Mouse (Mus musculus) forebrain, embryonic 16.5 days (tissue): Measurements from ENCODE around the gene Brpf3. TPM values are rescaled to one million over a fixed set of nuclear protein-coding genes. Genes with fewer than 3 reads are reported as not detected.
A peak's percentile ranks its signal among the peaks of the same experiment; 100 is the strongest.

Experiments used
- ATAC-seq: fragments of 200-750 bp; cut with Nextera tagmentation; 2 replicates; pipeline ENCODE4 v1.8.0; 2017; ENCODE audit warnings: mild to moderate bottlenecking, moderate library complexity
- H3K27ac ChIP-seq: fragments of 300-500 bp; sonication (generic); 2 replicates; pipeline ENCODE4 v1.5.1; 2014; ENCODE audit warnings: low read length, control low read depth
- H3K27me3 ChIP-seq: fragments of 300-500 bp; sonication (generic); replicated peaks from 2 replicates; pipeline ENCODE4 v1.6.1; 2014; ENCODE audit warnings: low read length; ENCODE audit not compliant: control insufficient read depth, insufficient read depth
- H3K36me3 ChIP-seq: fragments of 300-500 bp; sonication (generic); 2 replicates; pipeline ENCODE4 v1.6.1; 2014; ENCODE audit not compliant: control insufficient read depth, insufficient read depth
- H3K4me1 ChIP-seq: fragments of 300-500 bp; sonication (generic); replicated peaks from 2 replicates; pipeline ENCODE4 v1.6.1; 2014; ENCODE audit warnings: low read length; ENCODE audit not compliant: control insufficient read depth, insufficient read depth
- H3K4me2 ChIP-seq: fragments of 300-500 bp; sonication (generic); 2 replicates; pipeline ENCODE4 v1.6.1; 2014; ENCODE audit warnings: mild to moderate bottlenecking, low read length, control low read depth
- H3K4me3 ChIP-seq: fragments of 300-500 bp; sonication (generic); replicated peaks from 2 replicates; pipeline ENCODE4 v1.5.1; 2014; ENCODE audit warnings: mild to moderate bottlenecking, low read length, control low read depth
- H3K9ac ChIP-seq: fragments of 300-500 bp; sonication (generic); replicated peaks from 2 replicates; pipeline ENCODE4 v1.6.1; 2014; ENCODE audit warnings: low read depth, low read length, control low read depth
- H3K9me3 ChIP-seq: fragments of 300-500 bp; sonication (generic); 2 replicates; pipeline ENCODE4 v1.6.1; 2016; ENCODE audit warnings: low read length; ENCODE audit not compliant: control insufficient read depth
- WGBS: fragments of 180-500 bp; shearing (Covaris S2); extraction: QIAGEN DNeasy Blood & Tissue Kit; methylation state at CpG from one replicate; pipeline ENCODE4 v1.1.7; 2014; 5-methylcytosine and 5-hydroxymethylcytosine counted together
- polyA plus RNA-seq: library from polyadenylated mRNA; unstranded; fragments of >200 nt; fragmentation: Nextera tagmentation; extraction: Ambion mirVana; gene quantifications from 2 replicates; pipeline ENCODE4 v1.2.1, GENCODE M21; 2015

Gene Brpf3
- polyA plus RNA-seq, 1 experiment from 2014 or later = 8.5 TPM

DNA sequence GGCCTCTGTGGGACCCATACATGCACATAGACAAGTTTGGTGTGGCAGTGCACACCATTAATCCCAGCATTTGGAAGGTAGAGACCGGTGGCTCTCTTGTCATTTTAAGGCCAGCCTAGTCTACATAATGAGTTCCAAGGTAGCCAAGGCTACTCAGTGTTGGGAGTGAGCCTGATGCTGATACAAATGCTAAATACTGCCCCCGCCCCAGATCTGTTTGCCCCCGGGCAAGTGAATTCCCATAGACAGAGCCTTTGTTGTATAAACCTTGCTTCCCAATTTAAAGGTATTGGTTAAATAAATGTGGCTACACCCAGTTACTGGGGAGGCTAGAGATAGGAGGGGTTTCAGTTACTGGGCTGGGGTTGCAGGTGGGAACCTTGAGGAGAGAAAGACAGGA, 15.9 kb upstream of the Brpf3 start:
- 92% methylated on average over 3 of the region's 3 CpGs for WGBS
- no peak overlapping the region for H3K4me3 ChIP-seq
- no peak overlapping the region for H3K9ac ChIP-seq
- H3K9me3 ChIP-seq = no peaks in the 10 kb centered on the region
- ATAC-seq = no peak
- H3K27me3 ChIP-seq = no peaks in the 10 kb centered on the region
- H3K4me1 ChIP-seq = no peaks in the 10 kb centered on the region
- H3K27ac ChIP-seq = no peak overlapping the region
- no peak overlapping the region for H3K4me2 ChIP-seq
- no peaks in the 10 kb centered on the region for H3K36me3 ChIP-seq

DNA sequence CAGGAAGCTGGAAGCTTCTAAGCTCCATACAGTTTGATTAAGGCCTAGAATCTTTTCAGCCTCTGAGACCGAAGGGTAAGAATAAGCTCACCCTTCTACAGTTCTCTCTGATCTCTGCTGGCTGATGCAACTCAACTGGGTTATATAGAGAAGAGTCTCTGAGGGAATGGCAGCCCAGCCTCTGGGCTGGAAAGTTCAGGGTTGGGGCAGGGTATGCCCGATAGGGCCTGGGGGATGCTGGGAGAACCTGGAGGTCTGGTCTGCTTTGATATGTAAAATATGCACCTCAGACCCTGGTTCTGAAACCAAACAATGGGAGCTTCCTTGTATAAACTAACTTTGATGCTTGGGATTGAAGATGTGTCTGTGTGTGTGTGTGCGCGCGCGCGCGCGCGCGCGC, 13.4 kb upstream of the Brpf3 start:
- H3K9me3 ChIP-seq = no peaks in the 10 kb centered on the region
- no peak overlapping the region for H3K9ac ChIP-seq
- no peak for ATAC-seq
- no peaks in the 10 kb centered on the region for H3K36me3 ChIP-seq
- H3K4me3 ChIP-seq = no peak overlapping the region
- H3K4me1 ChIP-seq = no peaks in the 10 kb centered on the region
- 97% methylated on average over 12 of the region's 12 CpGs for WGBS
- no peaks in the 10 kb centered on the region for H3K27me3 ChIP-seq
- H3K4me2 ChIP-seq = no peak overlapping the region
- no peak overlapping the region for H3K27ac ChIP-seq

DNA sequence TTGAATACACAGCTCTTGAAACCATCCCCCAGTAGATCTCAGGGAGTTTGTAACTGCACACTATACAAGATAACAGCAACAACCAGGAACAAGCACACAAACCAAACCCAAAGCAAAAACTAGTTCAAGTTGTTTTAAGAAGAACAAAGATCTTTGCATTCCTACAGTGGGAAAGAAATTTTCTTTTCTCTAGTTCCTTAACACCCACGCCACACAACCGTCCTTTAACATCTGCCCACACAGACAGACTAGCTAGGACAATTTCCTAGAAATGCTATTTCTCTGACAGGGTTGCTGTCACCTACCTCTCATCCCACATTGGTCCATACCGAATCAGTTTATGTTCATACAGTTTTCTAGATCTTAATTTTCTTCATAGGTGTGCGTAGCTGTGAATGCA, 3.9 kb upstream of the Brpf3 start:
- Histone ChIP-seq H3K4me2 (no peak overlapping the region), H3K9me3 (no peaks in the 10 kb centered on the region), H3K9ac (no peak overlapping the region), H3K4me3 (no peak overlapping the region), H3K4me1 (peaks cover 17% of the 10 kb centered on the region), H3K36me3 (no peaks in the 10 kb centered on the region), H3K27ac (no peak overlapping the region), H3K27me3 (no peaks in the 10 kb centered on the region)
- no peak for ATAC-seq
- 92% methylated on average over 4 of the region's 4 CpGs for WGBS

DNA sequence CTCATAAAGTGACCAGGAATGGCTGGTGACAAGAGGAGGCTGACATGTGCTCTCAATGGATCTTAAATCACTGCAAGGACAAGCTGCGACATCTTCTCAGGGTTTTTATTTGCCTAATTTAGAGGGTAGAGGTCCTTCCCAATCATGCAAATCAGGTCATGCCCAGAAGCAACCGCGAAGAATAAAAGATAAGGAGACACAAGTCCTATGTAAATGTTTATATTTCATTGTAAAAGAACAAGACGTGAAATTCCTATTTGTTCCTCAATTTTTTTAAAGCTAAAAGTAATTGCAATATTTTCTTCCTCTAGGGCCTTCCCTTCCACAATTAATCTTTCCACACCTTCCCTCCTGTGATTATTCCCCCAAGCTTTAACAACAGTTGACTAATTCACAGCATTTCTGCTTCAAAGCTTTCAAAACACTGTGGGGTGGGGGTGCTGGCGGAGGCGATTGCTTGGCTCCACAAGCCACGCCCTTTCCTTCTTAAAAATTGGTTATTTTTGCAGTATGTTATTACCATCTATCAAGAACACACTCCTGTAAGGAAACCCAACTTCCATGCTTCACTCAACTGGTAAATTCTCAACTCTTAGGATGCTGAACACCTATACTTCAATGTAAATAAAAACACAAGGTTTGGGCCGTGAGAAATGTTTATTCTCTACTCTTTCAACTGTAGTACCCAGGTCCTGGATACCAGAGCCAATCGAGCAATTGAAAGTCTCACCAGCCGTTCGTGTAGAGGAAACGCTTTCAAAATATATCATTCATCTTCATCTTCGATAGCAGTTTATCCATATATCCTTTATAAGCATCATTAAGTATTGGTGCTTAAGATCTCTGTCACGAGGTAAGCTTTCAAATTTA, 1.4 kb upstream of the Brpf3 start:
- no peaks in the 10 kb centered on the region for H3K27me3 ChIP-seq
- H3K4me1 ChIP-seq = peaks cover 26% of the 10 kb centered on the region
- H3K9ac ChIP-seq = 0 out of 2 replicates have a peak overlapping the region, but pooled peaks have one; percentile 96
- H3K36me3 ChIP-seq = no peaks in the 10 kb centered on the region
- H3K9me3 ChIP-seq = no peaks in the 10 kb centered on the region
- H3K4me2 ChIP-seq = peak overlapping the region; percentile 78
- peak overlapping the region; percentile 72 for H3K4me3 ChIP-seq
- H3K27ac ChIP-seq = peak overlapping the region; percentile 26
- no peak for ATAC-seq
- 14% methylated on average over 14 of the region's 14 CpGs for WGBS

DNA sequence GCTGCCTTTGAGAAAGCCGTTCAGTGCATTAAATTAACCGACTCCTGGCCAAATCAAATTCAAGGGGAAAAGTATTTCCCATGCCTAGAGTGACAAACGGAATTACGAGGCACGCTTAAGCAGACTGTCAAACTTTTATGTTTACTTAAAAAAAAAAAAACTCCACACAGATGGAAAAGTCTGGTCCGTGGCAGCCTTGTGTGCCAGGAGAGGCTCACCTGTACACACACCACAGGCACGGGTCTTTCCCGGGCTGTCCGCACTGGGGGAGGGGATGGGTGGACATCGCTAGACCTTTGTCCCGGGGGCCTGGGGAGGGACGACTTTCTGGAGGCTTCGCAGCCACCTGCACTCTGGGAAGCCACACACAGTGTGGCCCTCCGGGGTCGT, 614 bp upstream of the Brpf3 start:
- no peaks in the 10 kb centered on the region for H3K9me3 ChIP-seq
- H3K4me1 ChIP-seq = peaks cover 26% of the 10 kb centered on the region
- 0% methylated on average over 15 of the region's 15 CpGs for WGBS
- peak overlapping the region; percentile 99 for H3K27ac ChIP-seq
- peak overlapping the region; percentile 96 for H3K9ac ChIP-seq
- ATAC-seq = no peak
- H3K36me3 ChIP-seq = no peaks in the 10 kb centered on the region
- peak overlapping the region; percentile 72 for H3K4me3 ChIP-seq
- no peaks in the 10 kb centered on the region for H3K27me3 ChIP-seq
- H3K4me2 ChIP-seq = peak overlapping the region; percentile 78

DNA sequence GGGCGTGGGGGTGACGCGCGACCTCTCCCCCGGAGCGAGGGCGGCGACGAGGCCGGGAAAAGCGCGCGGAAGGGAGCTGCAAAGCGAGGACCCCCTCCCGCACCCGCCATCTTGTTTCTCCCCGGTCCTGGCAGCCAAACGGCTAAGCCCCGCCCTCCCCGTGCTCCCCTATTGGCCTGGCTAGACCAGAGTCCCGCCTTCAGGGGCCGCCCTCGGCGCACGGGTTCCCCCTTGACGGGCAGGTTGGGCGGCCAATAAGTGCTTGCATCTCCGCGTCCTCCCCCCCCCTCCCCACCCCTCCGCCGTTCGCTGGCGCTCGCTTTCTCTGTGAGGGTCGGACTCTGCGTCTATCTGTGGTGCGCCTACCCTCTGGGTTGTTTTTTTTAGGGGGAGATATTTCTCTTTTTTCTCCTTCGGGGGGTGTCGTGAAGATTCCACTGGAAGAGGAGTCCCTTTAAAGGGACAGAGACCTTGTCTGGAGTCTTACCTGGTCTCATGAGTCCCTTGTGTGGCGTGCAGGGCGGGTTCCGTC, 650 bp downstream of the Brpf3 start:
- peak; percentile 98 for ATAC-seq
- peak overlapping the region; percentile 91 for H3K4me2 ChIP-seq
- peak overlapping the region; percentile 96 for H3K9ac ChIP-seq
- H3K4me3 ChIP-seq = peak overlapping the region; percentile 72
- peaks cover 26% of the 10 kb centered on the region for H3K4me1 ChIP-seq
- no peaks in the 10 kb centered on the region for H3K9me3 ChIP-seq
- 0% methylated on average over 41 of the region's 42 CpGs for WGBS
- no peaks in the 10 kb centered on the region for H3K27me3 ChIP-seq
- H3K27ac ChIP-seq = peak overlapping the region; percentile 99
- peaks cover 5% of the 10 kb centered on the region; the same call in 1 of the 2 replicates for H3K36me3 ChIP-seq

DNA sequence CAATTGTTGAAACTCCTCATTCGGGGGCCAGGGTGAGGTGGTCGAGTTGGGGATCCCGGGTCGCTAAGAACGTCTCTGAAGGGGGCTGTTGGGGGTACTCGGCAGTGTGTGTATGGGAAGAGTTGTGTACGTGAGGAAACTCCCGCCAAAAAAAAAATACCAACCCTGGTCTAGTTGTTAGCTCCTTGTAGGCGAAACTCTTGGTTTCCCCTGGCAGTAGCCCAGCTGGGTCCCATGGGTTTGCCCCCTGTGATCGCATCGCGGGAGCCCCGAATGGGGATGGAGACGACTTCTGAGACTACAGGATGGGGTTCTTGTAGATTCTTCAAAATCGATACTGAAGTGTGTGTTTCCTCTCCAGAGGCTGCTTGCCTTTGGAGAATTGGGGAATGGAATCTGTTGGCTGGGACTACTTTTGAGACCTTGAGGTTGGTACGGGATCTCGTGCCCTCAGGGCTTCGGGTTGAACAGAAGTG, 1.2 kb downstream of the Brpf3 start:
- Histone ChIP-seq H3K27ac (peak overlapping the region; percentile 65), H3K4me1 (peaks cover 26% of the 10 kb centered on the region)
- no peak; the same call in 1 of the 2 replicates for ATAC-seq

DNA sequence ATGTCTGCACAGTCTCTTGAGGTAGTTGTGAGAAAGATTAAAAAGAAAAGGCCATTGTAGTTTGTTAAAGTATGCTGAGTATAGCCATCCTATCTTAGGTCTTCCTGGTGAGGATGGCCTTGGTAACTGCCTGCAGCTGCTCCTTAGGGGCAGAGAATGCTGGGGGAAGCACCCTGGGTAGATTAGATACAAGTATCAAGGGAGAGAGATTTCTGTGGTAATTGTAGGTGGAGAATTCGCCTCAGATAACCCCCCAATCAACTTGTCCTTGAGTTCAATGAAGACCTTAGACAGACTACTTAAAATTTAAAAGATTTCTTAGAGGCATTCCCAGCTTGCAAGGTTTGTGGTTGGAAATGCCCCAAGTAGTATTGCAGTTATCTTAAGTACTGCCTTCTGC, 2.4 kb downstream of the Brpf3 start:
- Histone ChIP-seq H3K4me2 (no peak overlapping the region), H3K27ac (no peak overlapping the region), H3K4me1 (peaks cover 26% of the 10 kb centered on the region), H3K9me3 (no peaks in the 10 kb centered on the region), H3K4me3 (no peak overlapping the region), H3K9ac (no peak overlapping the region), H3K36me3 (peaks cover 17% of the 10 kb centered on the region), H3K27me3 (no peaks in the 10 kb centered on the region)
- no peak for ATAC-seq
- 81% methylated on average over 1 of the region's 1 CpGs for WGBS

More for the DNA sequence above, 1.2 kb downstream of the Brpf3 start:
- Histone ChIP-seq H3K4me2 (peak overlapping the region; percentile 91), H3K9ac (peak overlapping the region; percentile 70), H3K27me3 (no peaks in the 10 kb centered on the region), H3K36me3 (peaks cover 9% of the 10 kb centered on the region), H3K9me3 (no peaks in the 10 kb centered on the region), H3K4me3 (peak overlapping the region; percentile 72)
- 2% methylated on average over 18 of the region's 18 CpGs for WGBS

DNA sequence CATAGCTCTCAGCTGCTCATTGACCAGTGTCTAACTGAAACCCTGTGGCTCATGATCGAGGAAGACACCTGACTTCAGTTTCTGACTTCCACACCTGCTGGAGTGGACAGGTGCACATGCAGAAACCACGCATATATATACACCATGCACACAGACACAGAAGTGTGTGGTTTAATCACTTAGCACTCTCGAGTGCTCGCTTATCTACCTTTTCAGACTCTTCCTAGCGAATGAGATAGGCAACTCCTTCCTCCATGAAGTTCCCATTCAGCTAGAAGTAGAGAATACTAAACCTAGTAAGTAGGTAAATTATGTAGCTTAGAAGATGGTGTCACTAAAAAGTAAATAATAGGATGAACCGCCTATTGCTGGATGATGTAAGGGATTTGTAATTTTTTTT, 4.1 kb downstream of the Brpf3 start:
- no peaks in the 10 kb centered on the region for H3K9me3 ChIP-seq
- no peak overlapping the region for H3K4me3 ChIP-seq
- H3K27me3 ChIP-seq = no peaks in the 10 kb centered on the region
- peaks cover 16% of the 10 kb centered on the region for H3K4me1 ChIP-seq
- no peak for ATAC-seq
- WGBS = 94% methylated on average over 6 of the region's 6 CpGs
- H3K27ac ChIP-seq = no peak overlapping the region
- H3K9ac ChIP-seq = no peak overlapping the region
- H3K36me3 ChIP-seq = peaks cover 19% of the 10 kb centered on the region
- no peak overlapping the region for H3K4me2 ChIP-seq
